Mouse (Mus musculus) lung, adult 18-20 months (tissue): ENCODE results near the gene Platr17.

Experiments used
- DNase-seq, 2 experiments: peaks; one replicate each; pipeline ENCODE4 v3.0.0; 2022; ENCODE audit warnings: mixed read lengths in 2 of 2

Gene Platr17

GRCm38 (mm10) chr17:33943454-33943853 lies 38.5 kb downstream of the Platr17 start:
- no peak for DNase-seq

GRCm38 (mm10) chr17:33947430-33948089 lies 42.6 kb downstream of the Platr17 start:
- DNase-seq: no peak

- DNase-seq: no peak
Measured at GRCm38 (mm10) chr17:33948090-33948904, 43.4 kb downstream of the Platr17 start.

- DNase-seq: no peak
Measured at GRCm38 (mm10) chr17:33948905-33949537, 44.1 kb downstream of the Platr17 start.

- no peak for DNase-seq
Measured at GRCm38 (mm10) chr17:33950131-33950625, 45.2 kb downstream of the Platr17 start.

- DNase-seq: peak; percentile 72 to 79
Measured at GRCm38 (mm10) chr17:33951021-33951946, 46.3 kb downstream of the Platr17 start, which contains the start of gene B3galt4. TSS of gene B3galt4 (minus strand) at chr17:33951488.

- DNase-seq: peak in 1 of 2 experiments; percentile 3
Measured at GRCm38 (mm10) chr17:33952015-33952414, 47.1 kb downstream of the Platr17 start.

- DNase-seq: no peak
Measured at GRCm38 (mm10) chr17:33952879-33953278, 47.9 kb downstream of the Platr17 start.

- DNase-seq: no peak
Measured at GRCm38 (mm10) chr17:33953310-33953709, 48.4 kb downstream of the Platr17 start.

GRCm38 (mm10) chr17:33953961-33954565 lies 49.1 kb downstream of the Platr17 start:
- no peak for DNase-seq

GRCm38 (mm10) chr17:33954646-33955554 lies 50.0 kb downstream of the Platr17 start:
- peak; percentile 3 to 44 for DNase-seq

GRCm38 (mm10) chr17:33955555-33956214 lies 50.8 kb downstream of the Platr17 start, which contains the start of the genes Vps52 and Rps18:
TSS of gene Vps52 (plus strand) at chr17:33955812.
TSS of gene Rps18 (minus strand) at chr17:33956001.
- DNase-seq: peak; percentile 97 to 98
